8 mouse cellular contexts compared by ENCODE assay signal in genomic region chr8:86756948-86757733, GRCm38 (mm10). TPM values are rescaled to one million over a fixed set of nuclear protein-coding genes. Genes with fewer than 3 reads are reported as not detected.
DNase-seq lines count a peak whose midpoint lies in the region; ATAC-seq and TF ChIP-seq lines count a peak whose summit lies in the region.

No protein-coding gene starts in this region.

- no peaks in the 10 kb centered on the region for H3K27me3 ChIP-seq in liver, embryonic 11.5 days (replicated peaks; ENCODE audit: control insufficient read depth, insufficient read depth, low read length)
- no peaks in the 10 kb centered on the region for H3K27me3 ChIP-seq in forebrain, embryonic 13.5 days
- H3K27me3 ChIP-seq in hindbrain, embryonic 15.5 days, result no peaks in the 10 kb centered on the region
- H3K27me3 ChIP-seq in stomach, postnatal 0 days (ENCODE audit: control insufficient read depth, insufficient read depth, low read length), result no peaks in the 10 kb centered on the region

- ATAC-seq in liver, embryonic 11.5 days (replicated peaks; ENCODE audit: low FRiP score), result no peak
- no peak for ATAC-seq in forebrain, embryonic 13.5 days
- ATAC-seq in hindbrain, embryonic 15.5 days (ENCODE audit: low FRiP score, low read depth), result no peak
- ATAC-seq in megakaryocyte progenitor cell, adult 5-6 weeks (replicated peaks; ENCODE audit: poor library complexity), result peak; percentile 37
- ATAC-seq in stomach, postnatal 0 days (ENCODE audit: low FRiP score, low TSS enrichment), result no peak

- no peak overlapping the region for H3K9ac ChIP-seq in liver, embryonic 11.5 days (ENCODE audit: low read depth, low read length)
- 0 out of 2 replicates have a peak overlapping the region, but pooled peaks have one; percentile 32 for H3K9ac ChIP-seq in forebrain, embryonic 13.5 days
- H3K9ac ChIP-seq in hindbrain, embryonic 15.5 days, result no peak overlapping the region
- H3K9ac ChIP-seq in stomach, postnatal 0 days (ENCODE audit: low read length), result no peak overlapping the region

- WGBS in liver, embryonic 11.5 days, result 40% methylated on average over 23 of the region's 23 CpGs
- 7% methylated on average over 23 of the region's 23 CpGs for WGBS in forebrain, embryonic 13.5 days
- WGBS in hindbrain, embryonic 15.5 days, result 13% methylated on average over 23 of the region's 23 CpGs
- 43% methylated on average over 23 of the region's 23 CpGs for WGBS in stomach, postnatal 0 days

- no peaks in the 10 kb centered on the region for H3K9me3 ChIP-seq in liver, embryonic 11.5 days (ENCODE audit: control insufficient read depth, low read length)
- no peaks in the 10 kb centered on the region for H3K9me3 ChIP-seq in forebrain, embryonic 13.5 days (replicated peaks)
- no peaks in the 10 kb centered on the region for H3K9me3 ChIP-seq in hindbrain, embryonic 15.5 days
- H3K9me3 ChIP-seq in stomach, postnatal 0 days (ENCODE audit: control insufficient read depth, low read length), result no peaks in the 10 kb centered on the region

- no peak overlapping the region for H3K27ac ChIP-seq in liver, embryonic 11.5 days (ENCODE audit: low read depth, low read length)
- H3K27ac ChIP-seq in forebrain, embryonic 13.5 days, result no peak overlapping the region
- no peak overlapping the region for H3K27ac ChIP-seq in hindbrain, embryonic 15.5 days (replicated peaks)
- 0 out of 2 replicates have a peak overlapping the region, but pooled peaks have one; percentile 30 for H3K27ac ChIP-seq in stomach, postnatal 0 days (replicated peaks)

- H3K36me3 ChIP-seq in liver, embryonic 11.5 days (ENCODE audit: control insufficient read depth, insufficient read depth, low read length), result no peaks in the 10 kb centered on the region
- H3K36me3 ChIP-seq in forebrain, embryonic 13.5 days (ENCODE audit: poor library complexity, severe bottlenecking), result no peaks in the 10 kb centered on the region
- no peaks in the 10 kb centered on the region for H3K36me3 ChIP-seq in hindbrain, embryonic 15.5 days
- H3K36me3 ChIP-seq in stomach, postnatal 0 days (ENCODE audit: control insufficient read depth, insufficient read depth, low read length), result no peaks in the 10 kb centered on the region

- no peak overlapping the region for H3K4me2 ChIP-seq in liver, embryonic 11.5 days
- H3K4me2 ChIP-seq in forebrain, embryonic 13.5 days, result peak overlapping the region; percentile 48
- peak overlapping the region; percentile 49 for H3K4me2 ChIP-seq in hindbrain, embryonic 15.5 days
- no peak overlapping the region for H3K4me2 ChIP-seq in stomach, postnatal 0 days (replicated peaks; ENCODE audit: low read depth)

- DNase-seq in liver, result peak; percentile 13
- no peak for DNase-seq in liver, embryonic 11.5 days (ENCODE audit: low spot score)
- DNase-seq in left cerebral cortex, adult 18-20 months (ENCODE audit: low spot score in 2 of 2), result peak; percentile 43 to 58
- no peak for DNase-seq in stomach, postnatal 0 days (ENCODE audit: low spot score)
- no peak for DNase-seq in gastrocnemius, postnatal 4 days (ENCODE audit: low spot score in 2 of 2)

- 0 out of 2 replicates have a peak, but pooled peaks cover 4% of the 10 kb centered on the region for H3K4me1 ChIP-seq in liver, embryonic 11.5 days (replicated peaks; ENCODE audit: control insufficient read depth, insufficient read depth, low read length)
- H3K4me1 ChIP-seq in forebrain, embryonic 13.5 days, result peaks cover 10% of the 10 kb centered on the region
- H3K4me1 ChIP-seq in hindbrain, embryonic 15.5 days (replicated peaks), result peaks cover 10% of the 10 kb centered on the region
- H3K4me1 ChIP-seq in stomach, postnatal 0 days (replicated peaks; ENCODE audit: control insufficient read depth, insufficient read depth), result no peaks in the 10 kb centered on the region

- no peak for TF ChIP-seq CTCF in stomach, postnatal 0 days (IDR thresholded peaks at IDR 0.05; ENCODE audit: low read depth)

- H3K4me3 ChIP-seq in liver, embryonic 11.5 days (ENCODE audit: low read depth, low read length), result no peak overlapping the region
- H3K4me3 ChIP-seq in forebrain, embryonic 13.5 days, result peak overlapping the region; percentile 15
- no peak overlapping the region; the same call in 1 of the 2 replicates for H3K4me3 ChIP-seq in hindbrain, embryonic 15.5 days
- no peak overlapping the region for H3K4me3 ChIP-seq in stomach, postnatal 0 days (ENCODE audit: low read depth, low read length)

- no peak for TF ChIP-seq EP300 in stomach, postnatal 0 days (optimal IDR thresholded peaks at IDR 0.05)

RNA-seq across cellular contexts. Expression of gene Siah1a, which starts 11.4 kb away (rescaled TPM):
- polyA plus RNA-seq in liver, embryonic 11.5 days (2014; fragmentation: Nextera tagmentation; extraction: Ambion mirVana), result 26.7 and 28.0 TPM in 2 replicates
- 87.9 and 89.6 TPM in 2 replicates for polyA plus RNA-seq in forebrain, embryonic 13.5 days (2015; fragmentation: Nextera tagmentation; extraction: Ambion mirVana)
- polyA plus RNA-seq in hindbrain, embryonic 15.5 days (2015; fragmentation: Nextera tagmentation; extraction: Ambion mirVana), result 69.3 and 74.0 TPM in 2 replicates
- 10 to 100 TPM; 31.0 to 33.8 TPM for total RNA-seq in left cerebral cortex, adult 18-20 months (2021)
- total RNA-seq in megakaryocyte progenitor cell, adult 5-6 weeks (2015), result 15.6 and 17.4 TPM in 2 replicates
- total RNA-seq in megakaryocyte progenitor cell, adult 5-6 weeks (2017), result 17.4 and 19.9 TPM in 2 replicates
- 36.3 and 41.0 TPM in 2 replicates for polyA plus RNA-seq in stomach, postnatal 0 days (2015; fragmentation: Nextera tagmentation; extraction: Ambion mirVana)
- total RNA-seq in gastrocnemius, postnatal 4 days (2021), result 10 to 100 TPM; 21.4 to 26.0 TPM

RNA-seq across cellular contexts. Expression of gene Gm10638, which starts 11.6 kb away (rescaled TPM):
- 1.1 and 1.4 TPM in 2 replicates for polyA plus RNA-seq in liver, embryonic 11.5 days (2014; fragmentation: Nextera tagmentation; extraction: Ambion mirVana)
- 5.7 and 7.9 TPM in 2 replicates for polyA plus RNA-seq in forebrain, embryonic 13.5 days (2015; fragmentation: Nextera tagmentation; extraction: Ambion mirVana)
- 6.0 and 7.2 TPM in 2 replicates for polyA plus RNA-seq in hindbrain, embryonic 15.5 days (2015; fragmentation: Nextera tagmentation; extraction: Ambion mirVana)
- 1 to 10 TPM; 1.8 to 2.3 TPM for total RNA-seq in left cerebral cortex, adult 18-20 months (2021)
- 0.17 TPM in 1 of 2 replicates, not detected in the other for total RNA-seq in megakaryocyte progenitor cell, adult 5-6 weeks (2015)
- total RNA-seq in megakaryocyte progenitor cell, adult 5-6 weeks (2017), result 0.42 TPM in 1 of 2 replicates, not detected in the other
- polyA plus RNA-seq in stomach, postnatal 0 days (2015; fragmentation: Nextera tagmentation; extraction: Ambion mirVana), result 6.9 and 8.5 TPM in 2 replicates
- total RNA-seq in gastrocnemius, postnatal 4 days (2021), result 1 to 10 TPM; 6.7 to 8.3 TPM

Comparison
In these comparisons a context has a peak if more than half of its experiments do, and no peak if none do; other contexts are left out.
1. DNase-seq: peak in liver (single experiment) and left cerebral cortex, adult 18-20 months (2 of 2); none in liver, embryonic 11.5 days (single experiment), stomach, postnatal 0 days (single experiment) and gastrocnemius, postnatal 4 days (0 of 2).
2. H3K4me2 ChIP-seq: peak in forebrain, embryonic 13.5 days (single experiment) and hindbrain, embryonic 15.5 days (single experiment); none in liver, embryonic 11.5 days (single experiment) and stomach, postnatal 0 days (single experiment).